Comparison of ENCODE assay signal across 8 mouse cellular contexts in genomic region chr7:44986879-44987718, GRCm38 (mm10). TPM values are rescaled to one million over a fixed set of nuclear protein-coding genes. Genes with fewer than 3 reads are reported as not detected.
A peak's percentile ranks its signal among the peaks of the same experiment; 100 is the strongest.
DNase-seq lines count a peak whose midpoint lies in the region; ATAC-seq and TF ChIP-seq lines count a peak whose summit lies in the region.

No protein-coding gene starts in this region.

- no peaks in the 10 kb centered on the region for H3K27me3 ChIP-seq in embryonic facial prominence, embryonic 12.5 days
- no peaks in the 10 kb centered on the region for H3K27me3 ChIP-seq in limb, embryonic 10.5 days (ENCODE audit: low read depth, poor library complexity, severe bottlenecking)
- no peaks in the 10 kb centered on the region for H3K27me3 ChIP-seq in neural tube, embryonic 13.5 days

- no peak for TF ChIP-seq CTCF in layer of hippocampus, adult 2 months (conservative IDR thresholded peaks at IDR 0.05)

- peaks cover 25% of the 10 kb centered on the region for H3K4me1 ChIP-seq in embryonic facial prominence, embryonic 12.5 days
- peaks cover 37% of the 10 kb centered on the region for H3K4me1 ChIP-seq in limb, embryonic 10.5 days
- H3K4me1 ChIP-seq in neural tube, embryonic 13.5 days (replicated peaks), result peaks cover 44% of the 10 kb centered on the region

- peaks cover 26% of the 10 kb centered on the region for H3K36me3 ChIP-seq in embryonic facial prominence, embryonic 12.5 days
- H3K36me3 ChIP-seq in limb, embryonic 10.5 days, result peaks cover 66% of the 10 kb centered on the region
- peaks cover 17% of the 10 kb centered on the region for H3K36me3 ChIP-seq in neural tube, embryonic 13.5 days

- DNase-seq in layer of hippocampus, adult 2 months (ENCODE audit: low spot score in 2 of 2), result no peak
- no peak for DNase-seq in layer of hippocampus, adult 11-12 months (ENCODE audit: low spot score)
- peak; percentile 85 for DNase-seq in limb, embryonic 10.5 days (ENCODE audit: low spot score)
- no peak for DNase-seq in layer of hippocampus, adult 18-20 months (ENCODE audit: low spot score in 2 of 2)
- no peak for DNase-seq in ovary, postnatal 36 days (ENCODE audit: low spot score)
- DNase-seq in cerebellum, postnatal 25 days, result no peak

- peak overlapping the region; percentile 62 for H3K4me2 ChIP-seq in embryonic facial prominence, embryonic 12.5 days (replicated peaks)
- peak overlapping the region; percentile 70 for H3K4me2 ChIP-seq in neural tube, embryonic 13.5 days

- peak overlapping the region; percentile 69 for H3K9ac ChIP-seq in embryonic facial prominence, embryonic 12.5 days
- peak overlapping the region; percentile 83 for H3K9ac ChIP-seq in neural tube, embryonic 13.5 days

- peak overlapping the region; percentile 92 for H3K27ac ChIP-seq in layer of hippocampus, adult 2 months
- peak overlapping the region; percentile 96 for H3K27ac ChIP-seq in embryonic facial prominence, embryonic 12.5 days
- peak overlapping the region; percentile 99 for H3K27ac ChIP-seq in limb, embryonic 10.5 days
- peak overlapping the region; percentile 90 for H3K27ac ChIP-seq in neural tube, embryonic 13.5 days (replicated peaks)

- H3K9me3 ChIP-seq in embryonic facial prominence, embryonic 12.5 days, result no peaks in the 10 kb centered on the region
- no peaks in the 10 kb centered on the region for H3K9me3 ChIP-seq in limb, embryonic 10.5 days (replicated peaks)
- no peaks in the 10 kb centered on the region for H3K9me3 ChIP-seq in neural tube, embryonic 13.5 days

- ATAC-seq in embryonic facial prominence, embryonic 12.5 days (ENCODE audit: insufficient number of reproducible peaks, insufficient read depth, low FRiP score, low TSS enrichment), result no peak; the same call in none of the 2 replicates
- peak; percentile 29 for ATAC-seq in neural tube, embryonic 13.5 days (ENCODE audit: low read depth)

- peak overlapping the region; percentile 75 for H3K4me3 ChIP-seq in layer of hippocampus, adult 2 months
- H3K4me3 ChIP-seq in embryonic facial prominence, embryonic 12.5 days, result peak overlapping the region; percentile 96
- H3K4me3 ChIP-seq in limb, embryonic 10.5 days, result peak overlapping the region; percentile 80
- H3K4me3 ChIP-seq in neural tube, embryonic 13.5 days, result peak overlapping the region; percentile 57

- WGBS in embryonic facial prominence, embryonic 12.5 days, result 1% methylated on average over 29 of the region's 29 CpGs
- under 1% methylated on average over 29 of the region's 29 CpGs for WGBS in limb, embryonic 10.5 days
- under 1% methylated on average over 29 of the region's 29 CpGs for WGBS in neural tube, embryonic 13.5 days

RNA-seq across cellular contexts. Expression of gene Prmt1, which starts 0.7 kb away (rescaled TPM):
- total RNA-seq in layer of hippocampus, adult 2 months (2021), result 100 to 1,000 TPM; 165 to 171 TPM
- polyA plus RNA-seq in embryonic facial prominence, embryonic 12.5 days (2016; fragmentation: Nextera tagmentation; extraction: Ambion mirVana), result 660 and 677 TPM in 2 replicates
- polyA plus RNA-seq in limb, embryonic 10.5 days (2016; fragmentation: Nextera tagmentation; extraction: Ambion mirVana), result 979 and 1,027 TPM in 2 replicates
- 612 and 623 TPM in 2 replicates for polyA plus RNA-seq in neural tube, embryonic 13.5 days (2015; fragmentation: Nextera tagmentation; extraction: Ambion mirVana)
- total RNA-seq in layer of hippocampus, adult 18-20 months (2021), result 100 to 1,000 TPM; 172 to 183 TPM

RNA-seq across cellular contexts. Expression of gene Irf3, which starts 10.3 kb away (rescaled TPM):
- 10 to 100 TPM; 38.4 to 42.7 TPM for total RNA-seq in layer of hippocampus, adult 2 months (2021)
- polyA plus RNA-seq in embryonic facial prominence, embryonic 12.5 days (2016; fragmentation: Nextera tagmentation; extraction: Ambion mirVana), result 93.3 and 95.7 TPM in 2 replicates
- polyA plus RNA-seq in limb, embryonic 10.5 days (2016; fragmentation: Nextera tagmentation; extraction: Ambion mirVana), result 74.7 and 75.0 TPM in 2 replicates
- 60.3 and 67.3 TPM in 2 replicates for polyA plus RNA-seq in neural tube, embryonic 13.5 days (2015; fragmentation: Nextera tagmentation; extraction: Ambion mirVana)
- total RNA-seq in layer of hippocampus, adult 18-20 months (2021), result 10 to 100 TPM; 41.5 to 43.7 TPM

RNA-seq across cellular contexts. Expression of gene Bcl2l12, which starts 11.4 kb away (rescaled TPM):
- total RNA-seq in layer of hippocampus, adult 2 months (2021), result 1 to 10 TPM; 2.5 to 3.7 TPM
- 79.9 and 83.5 TPM in 2 replicates for polyA plus RNA-seq in embryonic facial prominence, embryonic 12.5 days (2016; fragmentation: Nextera tagmentation; extraction: Ambion mirVana)
- 89.7 and 92.2 TPM in 2 replicates for polyA plus RNA-seq in limb, embryonic 10.5 days (2016; fragmentation: Nextera tagmentation; extraction: Ambion mirVana)
- polyA plus RNA-seq in neural tube, embryonic 13.5 days (2015; fragmentation: Nextera tagmentation; extraction: Ambion mirVana), result 17.3 and 17.4 TPM in 2 replicates
- 1 to 10 TPM; 3.1 TPM for total RNA-seq in layer of hippocampus, adult 18-20 months (2021)

RNA-seq across cellular contexts. Expression of gene Cpt1c, which starts 12.4 kb away (rescaled TPM):
- 100 to 1,000 TPM; 138 to 140 TPM for total RNA-seq in layer of hippocampus, adult 2 months (2021)
- 32.9 and 35.6 TPM in 2 replicates for polyA plus RNA-seq in embryonic facial prominence, embryonic 12.5 days (2016; fragmentation: Nextera tagmentation; extraction: Ambion mirVana)
- 11.4 and 18.8 TPM in 2 replicates for polyA plus RNA-seq in limb, embryonic 10.5 days (2016; fragmentation: Nextera tagmentation; extraction: Ambion mirVana)
- polyA plus RNA-seq in neural tube, embryonic 13.5 days (2015; fragmentation: Nextera tagmentation; extraction: Ambion mirVana), result 47.3 and 54.9 TPM in 2 replicates
- 100 to 1,000 TPM; 129 to 136 TPM for total RNA-seq in layer of hippocampus, adult 18-20 months (2021)

RNA-seq across cellular contexts. Expression of gene Scaf1, which starts 29.1 kb away (rescaled TPM):
- total RNA-seq in layer of hippocampus, adult 2 months (2021), result 100 to 1,000 TPM; 166 to 168 TPM
- 43.8 and 47.7 TPM in 2 replicates for polyA plus RNA-seq in embryonic facial prominence, embryonic 12.5 days (2016; fragmentation: Nextera tagmentation; extraction: Ambion mirVana)
- 47.8 and 50.6 TPM in 2 replicates for polyA plus RNA-seq in limb, embryonic 10.5 days (2016; fragmentation: Nextera tagmentation; extraction: Ambion mirVana)
- polyA plus RNA-seq in neural tube, embryonic 13.5 days (2015; fragmentation: Nextera tagmentation; extraction: Ambion mirVana), result 46.2 and 47.2 TPM in 2 replicates
- total RNA-seq in layer of hippocampus, adult 18-20 months (2021), result 100 to 1,000 TPM; 159 to 168 TPM
